Mouse (Mus musculus) MEL-GATA-1-ER (cell line): ENCODE results near the gene Plbd2.

Experiments used
- DNase-seq: peaks from one replicate; pipeline ENCODE4 v3.0.0-alpha.2; 2012; ENCODE audit warnings: low read depth; ENCODE audit errors: extremely low read depth

Gene Plbd2

GRCm38 (mm10) chr5:120503144-120503795 lies at the start of gene Plbd2:
TSS of gene Plbd2 (minus strand) at chr5:120503625.
- no peak for DNase-seq

- no peak for DNase-seq
These were observed 47.2 kb upstream of the Plbd2 start for GRCm38 (mm10) chr5:120550673-120551072.

- no peak for DNase-seq
These were observed 46.7 kb upstream of the Plbd2 start for GRCm38 (mm10) chr5:120550137-120550536.

GRCm38 (mm10) chr5:120548236-120548850 lies 44.9 kb upstream of the Plbd2 start:
- DNase-seq, result no peak

GRCm38 (mm10) chr5:120536632-120537031 lies 33.2 kb upstream of the Plbd2 start:
- no peak for DNase-seq

GRCm38 (mm10) chr5:120536046-120536445 lies 32.6 kb upstream of the Plbd2 start:
- DNase-seq, result no peak

- no peak for DNase-seq
These were observed 31.3 kb upstream of the Plbd2 start for GRCm38 (mm10) chr5:120534686-120535075.

GRCm38 (mm10) chr5:120534071-120534685 lies 30.8 kb upstream of the Plbd2 start:
- no peak for DNase-seq

- no peak for DNase-seq
These were observed 28.2 kb upstream of the Plbd2 start for GRCm38 (mm10) chr5:120531631-120532030.

GRCm38 (mm10) chr5:120527296-120527964 lies 24.0 kb upstream of the Plbd2 start:
- DNase-seq, result no peak

GRCm38 (mm10) chr5:120526311-120526710 lies 22.9 kb upstream of the Plbd2 start:
- DNase-seq, result no peak

- DNase-seq, result no peak
These were observed 22.3 kb upstream of the Plbd2 start for GRCm38 (mm10) chr5:120525737-120526136.

GRCm38 (mm10) chr5:120524736-120525135 lies 21.3 kb upstream of the Plbd2 start:
- DNase-seq, result no peak

GRCm38 (mm10) chr5:120522649-120523048 lies 19.2 kb upstream of the Plbd2 start:
- DNase-seq, result no peak

GRCm38 (mm10) chr5:120517552-120517951 lies 14.1 kb upstream of the Plbd2 start:
- no peak for DNase-seq

GRCm38 (mm10) chr5:120516221-120516984 lies 13.0 kb upstream of the Plbd2 start:
- DNase-seq, result no peak

- DNase-seq, result no peak
These were observed 12.0 kb upstream of the Plbd2 start for GRCm38 (mm10) chr5:120515451-120515850.

GRCm38 (mm10) chr5:120514754-120515153 lies 11.3 kb upstream of the Plbd2 start:
- DNase-seq, result no peak

- DNase-seq, result no peak
These were observed 10.7 kb upstream of the Plbd2 start for GRCm38 (mm10) chr5:120514031-120514677.

- no peak for DNase-seq
These were observed 9.6 kb upstream of the Plbd2 start for GRCm38 (mm10) chr5:120512911-120513555.
